Comparison of ENCODE assay signal across 8 mouse cellular contexts in genomic region chr7:138848028-138848920, GRCm38 (mm10). TPM values are rescaled to one million over a fixed set of nuclear protein-coding genes. Genes with fewer than 3 reads are reported as not detected.
A peak's percentile ranks its signal among the peaks of the same experiment; 100 is the strongest.
DNase-seq lines count a peak whose midpoint lies in the region; ATAC-seq and TF ChIP-seq lines count a peak whose summit lies in the region.

No protein-coding gene starts in this region.

- H3K27ac ChIP-seq in layer of hippocampus, adult 2 months, result no peak overlapping the region
- H3K27ac ChIP-seq in embryonic facial prominence, embryonic 13.5 days, result no peak overlapping the region
- H3K27ac ChIP-seq in intestine, postnatal 0 days (ENCODE audit: low read depth, low read length), result peak overlapping the region; percentile 50; the same call in 1 of the 2 replicates
- no peak overlapping the region for H3K27ac ChIP-seq in neural tube, embryonic 14.5 days (ENCODE audit: low read depth, low read length)
- no peak overlapping the region for H3K27ac ChIP-seq in thymus, adult 2 months (ENCODE audit: control insufficient read depth, insufficient read depth, low read length)

- H3K36me3 ChIP-seq in embryonic facial prominence, embryonic 13.5 days, result peaks cover 21% of the 10 kb centered on the region
- H3K36me3 ChIP-seq in intestine, postnatal 0 days (ENCODE audit: control insufficient read depth, insufficient read depth), result peaks cover 16% of the 10 kb centered on the region; the same call in 1 of the 2 replicates
- peaks cover 11% of the 10 kb centered on the region; the same call in 1 of the 2 replicates for H3K36me3 ChIP-seq in neural tube, embryonic 14.5 days (ENCODE audit: control insufficient read depth, insufficient read depth, low read length)
- 0 out of 2 replicates have a peak, but pooled peaks cover 4% of the 10 kb centered on the region for H3K36me3 ChIP-seq in thymus, adult 2 months (ENCODE audit: control insufficient read depth, insufficient read depth, low read length)

- TF ChIP-seq CTCF in layer of hippocampus, adult 2 months (conservative IDR thresholded peaks at IDR 0.05), result no peak
- no peak for TF ChIP-seq CTCF in intestine, postnatal 0 days (IDR thresholded peaks at IDR 0.05; ENCODE audit: low read depth)
- no peak for TF ChIP-seq CTCF in thymus, adult 2 months (IDR thresholded peaks at IDR 0.05; ENCODE audit: borderline replicate concordance, control insufficient read depth, extremely low read depth, insufficient read depth, low read length, poor library complexity)

- ATAC-seq in embryonic facial prominence, embryonic 13.5 days (ENCODE audit: insufficient number of reproducible peaks, insufficient read depth, low FRiP score, low TSS enrichment, low read depth), result no peak
- ATAC-seq in intestine, postnatal 0 days, result no peak
- ATAC-seq in neural tube, embryonic 14.5 days (ENCODE audit: low read depth), result no peak
- ATAC-seq in megakaryocyte-erythroid progenitor cell, adult 5-6 weeks (replicated peaks; ENCODE audit: low FRiP score, low TSS enrichment, poor library complexity, severe bottlenecking), result no peak

- peak overlapping the region; percentile 94 for H3K9ac ChIP-seq in embryonic facial prominence, embryonic 13.5 days
- peak overlapping the region; percentile 13; the same call in 1 of the 2 replicates for H3K9ac ChIP-seq in intestine, postnatal 0 days (ENCODE audit: low read depth, low read length)
- H3K9ac ChIP-seq in neural tube, embryonic 14.5 days (replicated peaks; ENCODE audit: low read depth, low read length), result no peak overlapping the region

- no peaks in the 10 kb centered on the region for H3K27me3 ChIP-seq in embryonic facial prominence, embryonic 13.5 days
- no peaks in the 10 kb centered on the region for H3K27me3 ChIP-seq in intestine, postnatal 0 days (replicated peaks; ENCODE audit: control insufficient read depth, insufficient read depth, low read length)
- H3K27me3 ChIP-seq in neural tube, embryonic 14.5 days (ENCODE audit: control insufficient read depth, insufficient read depth, low read length), result no peaks in the 10 kb centered on the region
- H3K27me3 ChIP-seq in thymus, adult 2 months (ENCODE audit: control insufficient read depth, insufficient read depth, low read length), result no peaks in the 10 kb centered on the region

- no peak for TF ChIP-seq POLR2A in thymus, adult 2 months (IDR thresholded peaks at IDR 0.05; ENCODE audit: control insufficient read depth, extremely low read depth, insufficient read depth, low read length, poor library complexity)

- WGBS in embryonic facial prominence, embryonic 13.5 days, result 73% methylated on average over 7 of the region's 7 CpGs
- WGBS in intestine, postnatal 0 days, result 59% methylated on average over 7 of the region's 7 CpGs
- WGBS in neural tube, embryonic 14.5 days, result 77% methylated on average over 7 of the region's 7 CpGs
- 88% methylated on average over 7 of the region's 7 CpGs for WGBS in thymus, adult 2 months

- DNase-seq in layer of hippocampus, adult 2 months (ENCODE audit: low spot score in 2 of 2), result no peak
- no peak for DNase-seq in layer of hippocampus, postnatal 10 days (ENCODE audit: low spot score in 2 of 2)
- no peak for DNase-seq in thymus, adult 2 months
- no peak for DNase-seq in layer of hippocampus, adult 11-12 months (ENCODE audit: low spot score)

- H3K9me3 ChIP-seq in embryonic facial prominence, embryonic 13.5 days, result no peaks in the 10 kb centered on the region
- H3K9me3 ChIP-seq in intestine, postnatal 0 days (ENCODE audit: control insufficient read depth), result no peaks in the 10 kb centered on the region
- no peaks in the 10 kb centered on the region for H3K9me3 ChIP-seq in neural tube, embryonic 14.5 days (ENCODE audit: control insufficient read depth, low read length)

- H3K4me1 ChIP-seq in embryonic facial prominence, embryonic 13.5 days, result peaks cover 42% of the 10 kb centered on the region
- peaks cover 14% of the 10 kb centered on the region for H3K4me1 ChIP-seq in intestine, postnatal 0 days (replicated peaks; ENCODE audit: control insufficient read depth, insufficient read depth, low read length)
- H3K4me1 ChIP-seq in neural tube, embryonic 14.5 days (ENCODE audit: control insufficient read depth, insufficient read depth, low read length), result peaks cover 31% of the 10 kb centered on the region
- peaks cover 19% of the 10 kb centered on the region for H3K4me1 ChIP-seq in thymus, adult 2 months (replicated peaks; ENCODE audit: control insufficient read depth, insufficient read depth, low read length)

- H3K4me3 ChIP-seq in layer of hippocampus, adult 2 months, result peak overlapping the region; percentile 22; the same call in 1 of the 2 replicates
- peak overlapping the region; percentile 99 for H3K4me3 ChIP-seq in embryonic facial prominence, embryonic 13.5 days
- H3K4me3 ChIP-seq in intestine, postnatal 0 days (ENCODE audit: low read depth, low read length), result peak overlapping the region; percentile 98; the same call in 1 of the 2 replicates
- H3K4me3 ChIP-seq in neural tube, embryonic 14.5 days (ENCODE audit: low read depth, low read length), result peak overlapping the region; percentile 95; the same call in 1 of the 2 replicates
- H3K4me3 ChIP-seq in thymus, adult 2 months (ENCODE audit: control insufficient read depth, insufficient read depth, low read length), result no peak overlapping the region

- H3K4me2 ChIP-seq in embryonic facial prominence, embryonic 13.5 days, result peak overlapping the region; percentile 82
- peak overlapping the region; percentile 86 for H3K4me2 ChIP-seq in intestine, postnatal 0 days (replicated peaks; ENCODE audit: low read depth)
- peak overlapping the region; percentile 93 for H3K4me2 ChIP-seq in neural tube, embryonic 14.5 days (ENCODE audit: low read depth, low read length)

RNA-seq across cellular contexts. Expression of gene Mapk1ip1, which starts 2.2 kb away (rescaled TPM):
- total RNA-seq in layer of hippocampus, adult 2 months (2021), result 10 to 100 TPM; 49.6 to 52.4 TPM
- 10 to 100 TPM; 38.5 to 38.6 TPM for total RNA-seq in layer of hippocampus, postnatal 10 days (2021)
- polyA plus RNA-seq in embryonic facial prominence, embryonic 13.5 days (2015; fragmentation: Nextera tagmentation; extraction: Ambion mirVana), result 14.5 and 15.2 TPM in 2 replicates
- 10.5 and 11.7 TPM in 2 replicates for polyA plus RNA-seq in intestine, postnatal 0 days (2015; fragmentation: Nextera tagmentation; extraction: Ambion mirVana)
- polyA plus RNA-seq in neural tube, embryonic 14.5 days (2014; fragmentation: Nextera tagmentation; extraction: Ambion mirVana), result 39.2 and 47.8 TPM in 2 replicates
- polyA plus RNA-seq in thymus, adult 2 months (2012; rRNA removed), result 92.4 and 103 TPM in 2 replicates
- total RNA-seq in megakaryocyte-erythroid progenitor cell, adult 5-6 weeks (2014; fragmentation: Nextera tagmentation), result 8.1 and 24.0 TPM in 2 replicates
- total RNA-seq in megakaryocyte-erythroid progenitor cell, adult 5-6 weeks (2017), result 0.33 and 5.4 TPM in 2 replicates

RNA-seq across cellular contexts. Expression of gene Ppp2r2d, which starts 2.4 kb away (rescaled TPM):
- 10 to 100 TPM; 62.2 to 62.8 TPM for total RNA-seq in layer of hippocampus, adult 2 months (2021)
- total RNA-seq in layer of hippocampus, postnatal 10 days (2021), result 10 to 100 TPM; 93.4 to 95.9 TPM
- polyA plus RNA-seq in embryonic facial prominence, embryonic 13.5 days (2015; fragmentation: Nextera tagmentation; extraction: Ambion mirVana), result 40.0 and 45.5 TPM in 2 replicates
- polyA plus RNA-seq in intestine, postnatal 0 days (2015; fragmentation: Nextera tagmentation; extraction: Ambion mirVana), result 24.9 and 27.2 TPM in 2 replicates
- 108 and 115 TPM in 2 replicates for polyA plus RNA-seq in neural tube, embryonic 14.5 days (2014; fragmentation: Nextera tagmentation; extraction: Ambion mirVana)
- polyA plus RNA-seq in thymus, adult 2 months (2012; rRNA removed), result 27.6 and 29.0 TPM in 2 replicates
- 35.9 and 38.2 TPM in 2 replicates for total RNA-seq in megakaryocyte-erythroid progenitor cell, adult 5-6 weeks (2014; fragmentation: Nextera tagmentation)
- 36.1 and 38.2 TPM in 2 replicates for total RNA-seq in megakaryocyte-erythroid progenitor cell, adult 5-6 weeks (2017)
